Mouse (Mus musculus) MEL (cell line): ENCODE measurements at regions not wholly inside any gene's neighbourhood (a gene's known extent, or its start where the extent isn't known, plus 50 kb on each side); places are given as distances from the start of the nearest gene placed in this dataset.

Source experiments
- DNase-seq: peaks from one replicate; pipeline ENCODE4 v3.0.0; 2011; ENCODE audit warnings: low read depth, low spot score
- H3K27ac ChIP-seq: 2 replicates; pipeline ENCODE4 v1.5.1; 2012; ENCODE audit warnings: low read depth, mild to moderate bottlenecking, control low read depth, low read length, moderate library complexity; ENCODE audit not compliant: control insufficient read depth
- H3K27me3 ChIP-seq, 2 experiments: fragments of 150-350 bp in 1 of 2; sonication (generic) in 1 of 2; 2 replicates each; pipeline ENCODE4 v1.6.1; 2012; ENCODE audit warnings: low read length in 2 of 2, mild to moderate bottlenecking in 2 of 2, improper control_type of control experiment in 1 of 2, moderate library complexity in 1 of 2; ENCODE audit not compliant: insufficient read depth in 2 of 2, control insufficient read depth in 1 of 2
- H3K36me3 ChIP-seq, 2 experiments: 2 replicates each; pipeline ENCODE4 v1.6.1; 2012 to 2014; ENCODE audit warnings: low read length in 2 of 2, improper control_type of control experiment in 1 of 2, inconsistent platforms in 1 of 2, mild to moderate bottlenecking in 1 of 2; ENCODE audit not compliant: insufficient read depth in 2 of 2, control insufficient read depth in 1 of 2
- H3K4me1 ChIP-seq, 2 experiments: fragments of 150-350 bp in 1 of 2; sonication (generic) in 1 of 2; 2 replicates each; pipeline ENCODE4 v1.6.1; 2012; ENCODE audit warnings: low read length in 2 of 2, improper control_type of control experiment in 1 of 2, mild to moderate bottlenecking in 1 of 2; ENCODE audit not compliant: insufficient read depth in 2 of 2, control insufficient read depth in 1 of 2
- H3K4me3 ChIP-seq, 2 experiments: fragments of 150-350 bp in 1 of 2; sonication (generic) in 1 of 2; 2 replicates each; pipeline ENCODE4 v1.5.1; 2012; ENCODE audit warnings: low read depth in 2 of 2, low read length in 2 of 2, mild to moderate bottlenecking in 2 of 2, moderate library complexity in 2 of 2, control low read depth in 1 of 2, improper control_type of control experiment in 1 of 2; ENCODE audit not compliant: control insufficient read depth in 1 of 2, insufficient read depth in 1 of 2
- H3K79me2 ChIP-seq: 2 replicates; pipeline ENCODE4 v1.6.1; 2012; ENCODE audit warnings: mild to moderate bottlenecking, low read length, moderate library complexity; ENCODE audit not compliant: control insufficient read depth, poor library complexity, insufficient read depth
- H3K9ac ChIP-seq: 2 replicates; pipeline ENCODE4 v1.6.1; 2012; ENCODE audit warnings: low read depth, mild to moderate bottlenecking, control low read depth, low read length, moderate library complexity; ENCODE audit not compliant: control insufficient read depth, poor library complexity, severe bottlenecking
- H3K9me3 ChIP-seq: fragments of 150-350 bp; sonication (generic); replicated peaks from 2 replicates; pipeline ENCODE4 v1.6.1; 2012; ENCODE audit warnings: mild to moderate bottlenecking, low read length, improper control_type of control experiment, moderate library complexity; ENCODE audit not compliant: insufficient read depth
- CHD1 ChIP-seq: IDR thresholded peaks from 2 replicates; pipeline ENCODE4 v1.6.1; 2012; ENCODE audit warnings: low read depth, mild to moderate bottlenecking, inconsistent platforms, low read length, improper control_type of control experiment
- CHD2 ChIP-seq: IDR thresholded peaks from 2 replicates; pipeline ENCODE4 v1.6.1; 2011; ENCODE audit warnings: low read length, improper control_type of control experiment
- CTCF ChIP-seq, 3 experiments: IDR thresholded peaks in 2 of 3; conservative IDR thresholded peaks in 1 of 3; 2 replicates each; pipeline ENCODE4 v1.5.1; 2011 to 2012; ENCODE audit warnings: low read length in 3 of 3, low read depth in 2 of 3, mild to moderate bottlenecking in 2 of 3, improper control_type of control experiment in 1 of 3, inconsistent platforms in 1 of 3, mixed read lengths in 1 of 3, moderate library complexity in 1 of 3; ENCODE audit not compliant: control insufficient read depth in 1 of 3, insufficient read depth in 1 of 3, poor library complexity in 1 of 3, severe bottlenecking in 1 of 3
- EP300 ChIP-seq, 2 experiments: IDR thresholded peaks; 2 replicates each; pipeline ENCODE4 v1.6.1; 2011; ENCODE audit warnings: improper control_type of control experiment in 2 of 2, low read length in 2 of 2, low read depth in 1 of 2, mild to moderate bottlenecking in 1 of 2
- ETS1 ChIP-seq: IDR thresholded peaks from 2 replicates; pipeline ENCODE4 v1.6.1; 2012; ENCODE audit warnings: low read depth, mild to moderate bottlenecking, inconsistent platforms, low read length, improper control_type of control experiment, moderate library complexity
- HCFC1 ChIP-seq: IDR thresholded peaks from 2 replicates; pipeline ENCODE4 v1.6.1; 2012; ENCODE audit warnings: low read depth, mild to moderate bottlenecking, inconsistent platforms, low read length, improper control_type of control experiment, moderate library complexity
- JUND ChIP-seq: IDR thresholded peaks from 2 replicates; pipeline ENCODE4 v1.6.1; 2011; ENCODE audit warnings: low read depth, mild to moderate bottlenecking, improper control_type of control experiment, low read length
- KAT2A ChIP-seq: conservative IDR thresholded peaks from 2 replicates; pipeline ENCODE4 v1.6.1; 2012; ENCODE audit warnings: low read depth, low read length, improper control_type of control experiment, inconsistent platforms
- MAZ ChIP-seq: IDR thresholded peaks from 2 replicates; pipeline ENCODE4 v1.6.1; 2012; ENCODE audit warnings: low read depth, mild to moderate bottlenecking, inconsistent platforms, low read length, improper control_type of control experiment
- MEF2A ChIP-seq: IDR thresholded peaks from 2 replicates; pipeline ENCODE4 v1.6.1; 2014; ENCODE audit warnings: low read depth, mild to moderate bottlenecking, inconsistent platforms, low read length, improper control_type of control experiment; ENCODE audit not compliant: poor library complexity, insufficient replicate concordance, severe bottlenecking; ENCODE audit errors: extremely low read depth
- MYB ChIP-seq: IDR thresholded peaks from 2 replicates; pipeline ENCODE4 v1.6.1; 2011; ENCODE audit warnings: mild to moderate bottlenecking, low read depth, low read length, improper control_type of control experiment
- MYC ChIP-seq: IDR thresholded peaks from 2 replicates; pipeline ENCODE4 v1.6.1; 2011; ENCODE audit warnings: low read depth, mild to moderate bottlenecking, low read length, improper control_type of control experiment, moderate library complexity
- POLR2AphosphoS5 ChIP-seq: IDR thresholded peaks from 2 replicates; pipeline ENCODE4 v1.6.1; 2012; ENCODE audit warnings: low read depth, borderline replicate concordance, mild to moderate bottlenecking, inconsistent platforms, low read length, moderate library complexity, mixed read lengths
- RAD21 ChIP-seq: IDR thresholded peaks from 2 replicates; pipeline ENCODE4 v1.6.1; 2011; ENCODE audit warnings: mild to moderate bottlenecking, low read depth, low read length, improper control_type of control experiment
- RCOR1 ChIP-seq: IDR thresholded peaks from 2 replicates; pipeline ENCODE4 v1.6.1; 2012; ENCODE audit warnings: low read depth, mild to moderate bottlenecking, inconsistent platforms, low read length, improper control_type of control experiment
- TCF12 ChIP-seq: IDR thresholded peaks from 2 replicates; pipeline ENCODE4 v1.6.1; 2014; ENCODE audit warnings: low read depth, mild to moderate bottlenecking, inconsistent platforms, low read length, improper control_type of control experiment, moderate library complexity
- UBTF ChIP-seq: IDR thresholded peaks from 2 replicates; pipeline ENCODE4 v1.6.1; 2012; ENCODE audit warnings: low read depth, mild to moderate bottlenecking, inconsistent platforms, low read length, improper control_type of control experiment, moderate library complexity, borderline replicate concordance; ENCODE audit not compliant: insufficient read depth
- USF1 ChIP-seq: IDR thresholded peaks from 2 replicates; pipeline ENCODE4 v1.6.1; 2014; ENCODE audit warnings: low read depth, mild to moderate bottlenecking, inconsistent platforms, low read length, improper control_type of control experiment, moderate library complexity
- ZC3H11A ChIP-seq: IDR thresholded peaks from 2 replicates; pipeline ENCODE4 v1.6.1; 2012; ENCODE audit warnings: low read depth, mild to moderate bottlenecking, inconsistent platforms, low read length, improper control_type of control experiment
- ZKSCAN1 ChIP-seq: IDR thresholded peaks from 2 replicates; pipeline ENCODE4 v1.6.1; 2012; ENCODE audit warnings: low read depth, mild to moderate bottlenecking, inconsistent platforms, low read length, improper control_type of control experiment, moderate library complexity
- ZMIZ1 ChIP-seq: IDR thresholded peaks from 2 replicates; pipeline ENCODE4 v1.6.1; 2012; ENCODE audit warnings: low read depth, mild to moderate bottlenecking, inconsistent platforms, low read length, improper control_type of control experiment, moderate library complexity
- ZNF384 ChIP-seq: IDR thresholded peaks from 2 replicates; pipeline ENCODE4 v1.6.1; 2012; ENCODE audit warnings: low read depth, mild to moderate bottlenecking, inconsistent platforms, low read length, improper control_type of control experiment

DNA sequence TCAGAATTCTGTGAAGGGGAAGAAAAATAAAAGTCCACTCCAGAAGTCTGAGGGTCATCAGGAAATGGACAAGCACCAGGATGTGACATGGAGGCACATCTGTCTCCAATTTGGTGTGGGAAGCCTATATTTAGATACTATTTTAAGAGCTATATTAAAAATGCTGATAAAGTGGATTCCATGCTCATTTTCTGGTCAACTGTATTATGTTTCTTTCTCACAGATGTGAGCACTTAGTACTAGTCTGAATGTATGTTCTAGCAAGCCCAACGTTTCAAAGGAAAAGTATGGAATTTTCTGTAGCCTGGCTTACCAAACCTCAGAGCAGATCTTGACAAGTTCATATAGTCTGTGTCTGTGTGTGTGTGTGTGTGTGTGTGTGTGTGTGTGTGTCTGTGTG is 197.0 kb downstream of the Dact1 start:
- H3K36me3 ChIP-seq = no peaks in the 10 kb centered on the region
- TF ChIP-seq MEF2A = no peak
- TF ChIP-seq RCOR1 = no peak
- TF ChIP-seq JUND = no peak
- TF ChIP-seq UBTF = no peak
- TF ChIP-seq ZMIZ1 = no peak
- TF ChIP-seq ZNF384 = no peak
- no peak for TF ChIP-seq ZC3H11A
- no peak for TF ChIP-seq MYC
- TF ChIP-seq MAZ = no peak
- no peak for TF ChIP-seq USF1
- TF ChIP-seq POLR2AphosphoS5 = no peak
- H3K79me2 ChIP-seq = no peaks in the 10 kb centered on the region

GRCm38 (mm10) chr12:71512915-71513612 is 203.4 kb downstream of the Dact1 start:
- TF ChIP-seq ETS1 (no peak), RAD21 (no peak), USF1 (no peak), UBTF (no peak)
- Histone ChIP-seq H3K9ac (no peak overlapping the region), H3K9me3 (no peaks in the 10 kb centered on the region), H3K36me3 (no peaks in the 10 kb centered on the region), H3K27ac (no peak overlapping the region), H3K79me2 (no peaks in the 10 kb centered on the region), H3K4me1 (no peaks in the 10 kb centered on the region), H3K27me3 (no peaks in the 10 kb centered on the region), H3K4me3 (no peak overlapping the region)
- no peak for DNase-seq

More for the DNA sequence above, 197.0 kb downstream of the Dact1 start:
- H3K9me3 ChIP-seq = no peaks in the 10 kb centered on the region
- no peak overlapping the region for H3K4me3 ChIP-seq
- no peaks in the 10 kb centered on the region for H3K27me3 ChIP-seq
- no peak overlapping the region for H3K27ac ChIP-seq
- H3K4me1 ChIP-seq = no peaks in the 10 kb centered on the region
- no peak for DNase-seq
- no peak overlapping the region for H3K9ac ChIP-seq

- Histone ChIP-seq H3K9me3 (no peaks in the 10 kb centered on the region), H3K36me3 (no peaks in the 10 kb centered on the region), H3K27me3 (no peaks in the 10 kb centered on the region), H3K4me3 (no peak overlapping the region), H3K79me2 (no peaks in the 10 kb centered on the region), H3K9ac (no peak overlapping the region), H3K4me1 (no peaks in the 10 kb centered on the region), H3K27ac (no peak overlapping the region)
- no peak for DNase-seq
- TF ChIP-seq HCFC1 (no peak), KAT2A (no peak), CHD1 (no peak), CHD2 (no peak), MYB (no peak), EP300 (IDR thresholded peaks at IDR 0.05; ENCODE audit: low read depth in 1 of 2, low read length in 2 of 2) (no peak), TCF12 (no peak), JUND (no peak), USF1 (no peak), ZKSCAN1 (no peak), CTCF (IDR thresholded peaks at IDR 0.05 in 2 of 3, conservative IDR thresholded peaks at IDR 0.05 in 1 of 3; ENCODE audit: control insufficient read depth in 1 of 3, insufficient read depth in 1 of 3, low read depth in 2 of 3, low read length in 3 of 3, poor library complexity in 1 of 3, severe bottlenecking in 1 of 3) (no peak)
These were observed 209.8 kb downstream of the Dact1 start for GRCm38 (mm10) chr12:71519520-71519919.
